Mouse (Mus musculus) heart, postnatal 0 days (tissue): ENCODE measurements at regions not wholly inside any gene's neighbourhood (a gene's known extent, or its start where the extent isn't known, plus 50 kb on each side); places are given as distances from the start of the nearest gene placed in this dataset.

Experiments
- CTCF ChIP-seq: IDR thresholded peaks from 2 replicates; pipeline ENCODE4 v1.5.1; 2016; ENCODE audit warnings: antibody characterized with exemption, control low read depth, low read depth
- EP300 ChIP-seq: IDR thresholded peaks from 2 replicates; pipeline ENCODE4 v1.6.1; 2016; ENCODE audit warnings: antibody characterized with exemption, low read depth

- TF ChIP-seq CTCF (no peak), EP300 (no peak)
These were observed 148.8 kb upstream of the Shisa6 start for GRCm38 (mm10) chr11:66674581-66674980.
